Mouse (Mus musculus): ENCODE measurements around the gene Brd7.

Brd7 gene

GRCm38 (mm10) chr8:88361708-88362428, at the start of gene Brd7:
Gene Brd7 (minus strand): TSS chr8:88362194.
- peak; percentile 90 to 93 for DNase-seq

DNA sequence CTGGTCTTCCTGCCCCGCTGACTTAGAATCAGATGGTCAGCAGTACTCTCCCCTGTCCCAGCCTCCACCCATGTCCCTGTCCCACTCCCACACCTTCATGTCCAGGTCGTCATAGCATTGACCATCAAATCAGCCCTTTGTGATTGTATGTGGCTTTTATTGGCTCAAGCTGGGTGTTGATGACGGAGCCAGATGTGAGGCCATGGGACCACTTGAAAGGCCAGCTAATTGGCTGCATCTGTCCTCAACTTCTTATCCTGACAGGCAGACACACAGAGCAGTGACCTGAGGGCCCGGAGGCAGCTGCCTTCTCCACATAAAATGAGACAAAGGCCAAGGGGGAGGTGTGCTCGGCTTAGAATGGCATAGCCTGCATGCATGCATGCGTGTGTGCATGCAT, 49.5 kb upstream of the Brd7 start:
- DNase-seq = no peak

DNA sequence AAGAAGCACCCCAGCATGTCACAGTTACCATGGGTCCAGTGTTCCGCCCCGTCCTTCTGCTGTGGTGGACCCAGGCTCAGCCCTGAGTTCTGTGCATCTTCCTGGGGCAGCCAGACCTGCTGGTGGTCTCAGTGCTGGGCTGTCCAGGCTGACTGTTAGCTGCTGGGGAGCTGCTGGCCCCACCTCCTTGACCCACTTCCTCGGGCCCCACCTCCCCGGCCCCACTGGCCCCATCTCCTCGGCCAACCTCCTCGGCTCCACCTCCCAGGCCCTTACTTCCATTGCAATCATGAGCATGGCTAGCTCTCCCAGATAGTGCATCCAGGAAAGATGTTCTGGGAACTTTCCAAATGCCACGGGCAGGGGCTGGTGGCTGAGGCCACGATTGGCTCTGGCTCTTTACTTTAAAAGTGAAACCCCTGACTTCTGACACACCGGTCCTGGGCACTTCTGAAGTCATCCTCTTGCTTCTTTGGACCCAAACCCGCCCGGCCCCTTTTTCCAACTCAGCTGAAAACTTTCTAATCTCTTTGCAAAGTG, 47.5 kb upstream of the Brd7 start:
- DNase-seq = peak; percentile 27 to 34

GRCm38 (mm10) chr8:88407716-88408115, 45.7 kb upstream of the Brd7 start:
- DNase-seq = no peak

DNA sequence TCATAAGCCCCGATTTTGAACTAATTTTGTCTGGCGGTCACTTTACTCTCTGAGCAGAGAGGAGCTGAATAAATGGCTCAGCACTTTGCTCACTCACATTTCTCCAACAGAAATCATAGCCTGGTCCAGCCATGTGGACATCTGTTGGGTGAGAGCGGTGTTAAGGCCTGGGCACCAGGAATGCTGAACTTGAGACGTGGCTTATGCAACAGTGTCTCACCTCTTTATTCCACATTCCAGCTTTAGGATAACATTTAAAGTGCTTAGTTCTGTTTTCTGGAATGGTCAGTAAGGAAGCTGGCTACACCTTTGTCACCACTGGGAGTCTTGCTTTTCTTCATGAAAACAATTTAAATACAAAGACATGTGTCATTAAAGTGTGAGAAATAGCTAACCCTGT, 36.1 kb upstream of the Brd7 start:
- DNase-seq = no peak

GRCm38 (mm10) chr8:88393298-88393697, 31.3 kb upstream of the Brd7 start:
- DNase-seq = no peak

GRCm38 (mm10) chr8:88390749-88391148, 28.8 kb upstream of the Brd7 start:
- peak; percentile 14 to 24 for DNase-seq

DNA sequence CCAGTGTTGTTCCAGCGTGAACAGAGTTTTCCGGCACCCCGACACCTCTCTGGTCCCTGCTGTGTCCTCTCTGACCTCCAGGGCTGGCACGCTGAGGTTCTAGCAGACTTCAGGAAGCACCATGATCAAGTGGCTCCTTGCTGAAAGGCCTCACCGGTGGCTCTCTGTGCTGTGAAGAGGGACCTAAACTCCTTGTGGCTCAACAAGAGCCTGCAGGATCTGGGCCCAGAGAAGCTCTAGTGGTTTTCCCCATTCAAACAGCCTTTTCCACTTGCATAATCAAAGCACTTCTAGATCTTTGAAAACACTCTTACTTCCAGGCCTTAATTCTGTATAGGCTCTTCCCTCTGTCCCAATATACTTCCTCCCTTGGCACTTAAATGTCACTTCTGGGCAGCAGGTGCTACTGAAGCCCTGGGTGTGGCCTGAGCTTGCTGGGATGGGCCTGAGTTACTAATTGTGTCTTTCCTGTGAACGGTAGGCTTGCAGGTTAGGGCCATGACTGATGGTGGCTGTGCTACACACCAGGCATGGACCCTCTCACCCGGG, 26.8 kb upstream of the Brd7 start:
- no peak for DNase-seq

- no peak for DNase-seq
Observed at GRCm38 (mm10) chr8:88387874-88388273, 25.9 kb upstream of the Brd7 start.

DNA sequence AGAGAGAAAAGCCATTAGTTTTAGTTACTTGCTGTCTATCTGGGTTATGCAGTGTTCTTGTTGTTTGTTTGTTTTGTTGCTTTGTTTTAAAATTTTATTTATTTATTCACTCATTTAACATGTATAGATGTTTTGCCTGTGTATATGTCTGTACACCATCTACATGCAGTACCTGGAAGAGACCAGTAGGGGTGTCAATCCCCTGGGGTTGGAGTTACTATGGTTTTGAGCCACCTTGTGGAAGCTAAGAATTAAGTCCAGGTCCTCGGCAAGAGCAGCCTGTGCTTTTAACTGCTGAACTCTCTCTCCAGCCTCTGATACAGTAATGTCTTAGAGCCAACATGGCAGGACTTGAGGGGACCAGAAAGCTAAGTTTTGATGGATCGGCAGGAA, 21.2 kb upstream of the Brd7 start:
- no peak for DNase-seq

DNA sequence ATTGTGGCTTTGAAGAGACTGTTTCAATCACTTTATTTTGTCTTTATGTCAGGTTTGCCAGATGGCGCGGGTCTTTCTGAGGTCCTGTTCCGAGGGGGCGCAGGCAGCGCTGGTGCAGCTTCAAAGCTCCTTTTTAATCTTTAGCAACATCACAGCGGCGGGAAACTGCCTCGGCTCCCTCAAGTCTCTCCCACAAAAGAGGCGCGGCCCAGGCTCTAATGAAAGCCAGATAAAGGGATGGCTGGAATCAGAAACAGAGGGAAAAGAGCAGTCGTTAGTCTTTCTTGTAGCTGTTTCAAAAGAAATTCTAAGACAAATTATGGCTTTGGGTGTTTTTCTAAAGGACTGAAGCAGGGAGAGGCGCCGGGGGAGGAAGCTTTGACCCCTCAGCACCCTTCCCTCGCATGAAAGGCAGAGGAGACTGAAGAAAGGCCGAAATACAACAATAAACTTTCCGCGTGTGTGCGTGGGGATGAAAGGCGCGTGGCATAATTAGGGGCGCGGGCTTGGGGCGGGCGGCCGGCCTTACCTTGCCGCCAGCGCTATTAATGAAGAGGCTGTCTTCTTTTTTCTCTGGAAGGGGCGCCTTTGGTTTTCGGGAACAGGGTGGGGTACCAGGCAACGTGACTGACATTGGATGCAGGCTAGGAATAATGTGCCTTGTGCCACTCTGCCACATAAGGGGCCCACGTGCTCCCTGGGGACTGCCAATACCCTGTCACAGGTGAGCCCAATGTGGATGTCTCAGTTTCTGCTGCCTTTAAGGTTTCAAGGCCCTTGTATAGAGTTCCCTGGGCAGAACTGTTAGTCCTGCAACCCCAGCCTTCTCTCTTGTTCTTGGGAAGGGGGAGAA, 20.5 kb upstream of the Brd7 start:
- peak; percentile 27 to 31 for DNase-seq

DNA sequence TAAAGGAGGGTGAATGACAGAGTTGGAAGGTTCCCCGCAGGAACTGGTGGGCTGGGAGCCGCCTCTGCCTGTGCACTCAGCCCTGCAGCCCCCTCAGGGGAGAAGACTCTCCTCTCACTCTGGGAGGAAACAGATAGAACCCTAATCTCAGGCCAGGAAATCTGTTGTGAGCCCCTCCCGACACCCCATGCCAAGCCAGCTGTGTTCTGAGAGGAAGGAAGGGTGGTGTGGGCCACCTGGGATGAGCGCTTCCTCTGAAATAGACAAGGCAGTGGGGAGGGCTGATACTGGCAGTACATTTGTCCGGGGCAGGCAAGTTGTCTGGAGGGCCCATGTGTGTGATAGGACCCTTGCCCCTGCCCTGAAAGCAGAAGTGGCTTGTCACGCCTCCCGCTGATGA, 18.5 kb upstream of the Brd7 start:
- peak in 1 of 2 experiments; percentile 22 for DNase-seq

DNA sequence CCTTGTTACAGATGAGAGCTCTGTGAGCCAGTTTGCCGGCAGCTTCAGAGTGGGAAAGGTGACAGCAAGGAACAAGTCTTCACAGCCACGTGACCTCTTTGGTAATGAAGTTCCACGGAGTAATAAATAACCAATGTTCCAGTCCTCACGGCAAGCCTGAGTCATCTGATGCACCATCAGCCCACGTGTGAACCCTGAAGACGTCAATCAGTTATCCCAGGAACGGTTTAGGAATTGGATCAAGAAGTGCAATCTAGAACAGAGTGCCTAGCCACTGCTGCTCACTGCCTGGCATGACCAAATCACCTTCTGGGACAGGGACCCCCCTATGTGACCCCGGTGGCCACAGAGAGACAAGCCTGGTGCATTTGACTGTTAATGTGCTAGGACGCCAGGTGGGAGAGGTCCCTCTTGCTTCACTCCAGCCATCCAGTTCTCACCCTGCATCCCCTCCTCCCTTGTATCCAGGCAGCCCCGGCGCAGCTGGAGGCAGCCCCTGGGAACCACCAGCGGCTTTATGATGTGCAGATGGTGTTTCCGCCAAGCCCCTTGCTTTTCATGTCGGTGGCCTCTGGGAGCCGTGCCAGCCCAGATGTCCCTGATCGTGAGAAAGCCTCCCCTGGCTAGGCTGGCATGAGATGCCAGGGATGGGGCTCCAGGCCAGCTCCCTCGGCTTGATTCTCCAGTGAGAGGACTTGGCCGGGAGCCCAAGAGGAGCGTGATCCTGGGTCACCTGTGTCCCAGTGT, 15.0 kb upstream of the Brd7 start:
- peak; percentile 45 to 69 for DNase-seq

GRCm38 (mm10) chr8:88371522-88371921, 9.5 kb upstream of the Brd7 start:
- DNase-seq = no peak

DNA sequence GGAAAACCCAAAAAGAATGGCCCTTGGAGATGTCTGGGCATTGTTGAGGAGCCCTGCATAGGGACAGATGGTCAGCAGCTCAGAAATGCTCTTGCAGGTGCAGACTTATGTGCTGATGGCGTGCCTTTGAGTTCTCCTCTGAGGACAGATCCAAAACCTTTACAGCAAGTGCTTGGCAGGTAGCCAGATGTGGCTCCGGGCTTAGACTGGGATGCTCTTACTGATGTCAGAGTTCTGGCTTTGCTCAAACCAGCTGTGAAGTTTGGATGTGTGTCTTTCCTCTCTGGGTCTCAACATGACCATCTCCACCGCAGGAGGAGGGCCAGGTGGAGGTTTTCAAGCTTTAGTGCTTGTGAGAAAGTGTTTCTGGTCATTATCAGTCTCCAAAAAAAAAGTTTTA, 7.8 kb upstream of the Brd7 start:
- no peak for DNase-seq

- peak; percentile 69 to 81 for DNase-seq
Observed at GRCm38 (mm10) chr8:88369221-88369620, 7.2 kb upstream of the Brd7 start.

GRCm38 (mm10) chr8:88362446-88363150, 604 bp upstream of the Brd7 start:
- DNase-seq = no peak

DNA sequence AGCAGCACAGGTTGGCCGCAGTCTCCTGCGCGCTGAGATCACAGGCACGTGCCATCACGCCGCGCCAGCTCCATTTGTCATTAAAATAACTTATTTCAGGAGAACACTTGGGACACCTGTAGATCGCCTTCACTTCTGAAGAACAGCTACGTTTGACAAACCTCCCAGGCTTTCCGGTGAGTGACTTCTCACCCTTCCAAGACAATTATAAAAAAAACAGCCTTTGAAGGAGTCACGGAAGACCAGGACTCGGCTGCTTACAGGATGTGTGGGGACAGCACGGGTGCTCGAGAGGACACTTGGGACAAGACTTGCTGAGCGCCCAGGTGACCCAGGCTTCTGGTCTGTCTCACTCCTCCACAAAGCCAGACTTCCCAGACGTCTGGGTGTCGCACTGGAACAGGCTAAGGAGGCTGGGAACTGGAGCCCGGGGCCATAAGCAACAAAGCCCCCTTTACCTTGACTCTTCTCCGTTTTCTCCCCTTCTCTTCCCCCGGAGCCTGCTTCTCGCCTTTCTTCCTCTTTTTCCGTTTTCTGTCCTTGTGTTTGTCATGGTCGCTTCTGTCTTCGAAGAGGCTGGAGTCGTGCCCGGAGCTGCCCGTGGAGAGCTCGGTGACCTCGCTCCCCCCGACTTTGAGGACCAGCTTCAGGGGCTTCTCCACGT, 818 bp downstream of the Brd7 start:
- DNase-seq = peak; percentile 31 to 45

GRCm38 (mm10) chr8:88359959-88360358, 2.0 kb downstream of the Brd7 start:
- peak in 1 of 2 experiments; percentile 40 for DNase-seq

GRCm38 (mm10) chr8:88357946-88358345, 4.0 kb downstream of the Brd7 start:
- no peak for DNase-seq

GRCm38 (mm10) chr8:88357226-88357933, 4.6 kb downstream of the Brd7 start:
- DNase-seq = no peak
